Mouse (Mus musculus) brain, adult 10 weeks (tissue): ENCODE measurements around the gene Olfr1442. TPM values are rescaled to one million over a fixed set of nuclear protein-coding genes. Genes with fewer than 3 reads are reported as not detected.

Source experiments
- polyA plus RNA-seq: library from polyadenylated mRNA; stranded (reverse); fragments of 350-450 nt; fragmentation: Illumina TruSeq; extraction: RNeasy Lipid Tissue Mini Kit (QIAGEN cat#74804); gene quantifications from one replicate; pipeline ENCODE4 v1.2.3, GENCODE M21; 2015; ENCODE audit warnings: low read depth, low replicate concordance

The Olfr1442 gene
- polyA plus RNA-seq, result not detected

DNA sequence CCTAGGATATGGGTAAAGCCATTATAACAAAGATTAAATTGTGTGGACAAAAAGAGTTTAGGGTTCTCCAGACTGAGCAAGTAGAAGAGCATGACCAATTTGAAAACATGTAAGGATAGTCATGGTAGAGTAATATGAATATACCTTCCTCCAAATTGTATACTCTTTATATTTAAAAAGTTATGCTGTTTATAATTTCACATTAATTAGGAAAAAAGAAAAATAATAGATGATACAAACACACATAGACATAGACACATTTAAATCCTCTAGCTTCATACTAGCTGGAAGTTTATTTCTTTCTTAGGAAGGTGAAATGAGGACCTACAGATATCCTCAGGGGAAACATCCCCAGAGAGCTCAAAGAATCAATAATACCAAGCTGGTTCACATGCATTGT, at the start of gene Olfr1442:
Gene Olfr1442 (plus strand): TSS at position 301 of the 400 bp plus-strand sequence.

DNA sequence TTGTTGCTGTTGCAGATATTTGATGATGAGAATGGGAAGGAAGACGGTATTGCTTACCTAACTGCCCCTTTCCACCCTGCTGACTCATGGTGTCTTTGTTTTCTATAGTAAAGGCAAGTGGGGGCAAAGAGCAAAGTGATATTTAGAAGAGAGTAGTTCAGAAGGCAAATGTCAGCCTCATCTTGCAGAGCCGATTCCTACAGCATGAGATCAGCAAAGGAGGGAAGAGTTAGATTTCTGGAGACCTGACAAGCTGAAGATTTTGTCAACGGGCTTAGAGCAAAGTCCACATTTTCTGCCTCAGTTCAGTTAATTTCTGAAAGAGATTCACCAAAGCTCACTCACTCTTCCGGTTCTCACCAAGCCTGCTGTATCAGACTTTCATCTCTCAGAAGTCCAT, 37.1 kb upstream of the Olfr1442 start, which contains the start of gene Glyat:
Gene Glyat (plus strand): TSS at position 133 of the 400 bp plus-strand sequence.

DNA sequence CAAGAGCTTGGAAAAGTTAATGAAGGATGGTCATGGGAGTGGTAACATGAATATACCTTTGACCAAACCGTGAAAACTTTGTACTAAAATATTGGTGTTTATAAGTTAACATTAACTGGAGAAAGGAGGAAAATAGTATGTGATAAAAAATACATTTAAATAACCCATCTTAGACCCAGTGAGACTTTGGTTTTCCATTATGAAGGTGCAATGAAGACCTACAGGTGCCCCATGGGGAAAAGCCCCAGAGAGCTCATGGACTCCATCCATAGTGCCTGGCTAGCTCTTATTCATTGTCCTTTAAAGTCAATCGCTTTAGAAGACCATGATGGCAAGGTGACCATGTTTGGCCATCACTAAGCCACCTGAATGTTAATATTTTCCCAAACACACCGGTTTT, 7.6 kb downstream of the Olfr1442 start, which contains the start of gene Olfr1443:
Gene Olfr1443 (plus strand): TSS at position 301 of the 400 bp plus-strand sequence.

DNA sequence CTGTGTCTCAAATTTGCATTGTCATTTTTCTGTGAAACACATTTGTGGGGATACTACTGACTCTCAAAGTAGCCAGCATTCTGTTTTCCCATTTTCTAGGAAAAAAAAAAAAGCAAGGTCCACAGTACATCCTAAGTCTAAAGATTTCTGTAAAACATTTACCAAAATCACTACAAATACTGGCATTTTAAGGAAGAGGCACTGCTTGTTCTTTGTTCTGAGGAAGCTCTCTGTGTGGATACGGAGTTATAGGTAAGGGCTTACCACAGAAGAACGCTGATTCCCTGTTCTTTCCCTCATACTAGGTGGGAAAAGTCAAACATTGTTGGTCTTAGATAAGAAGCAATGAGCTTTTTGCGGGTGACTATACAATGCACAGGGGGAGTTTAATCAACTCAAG, 25.4 kb downstream of the Olfr1442 start, which contains the start of gene Keg1:
Gene Keg1 (plus strand): TSS at position 197 of the 400 bp plus-strand sequence.

Other genes starting within 250 kb of the Olfr1442 start
- not detected for gene Pfpl, start 242.5 kb upstream of the Olfr1442 start, polyA plus RNA-seq
- gene Mpeg1, start 209.7 kb upstream of the Olfr1442 start, polyA plus RNA-seq, result 18.2 TPM
- 21.8 TPM for gene Dtx4, start 169.0 kb upstream of the Olfr1442 start, polyA plus RNA-seq
- gene Fam111a, start 124.7 kb upstream of the Olfr1442 start, polyA plus RNA-seq, result 2.2 TPM
- gene Gm4952, start 70.5 kb upstream of the Olfr1442 start, polyA plus RNA-seq, result not detected
- not detected for gene Glyat, start 37.1 kb upstream of the Olfr1442 start, polyA plus RNA-seq
- gene Olfr1443, start 7.7 kb downstream of the Olfr1442 start, polyA plus RNA-seq, result not detected
- gene Keg1, start 25.3 kb downstream of the Olfr1442 start, polyA plus RNA-seq, result not detected
- gene Cntf, start 95.2 kb downstream of the Olfr1442 start, polyA plus RNA-seq, result 1.7 TPM
- 72.9 TPM for gene Zfp91, start 125.7 kb downstream of the Olfr1442 start, polyA plus RNA-seq
- gene Lpxn, start 125.8 kb downstream of the Olfr1442 start, polyA plus RNA-seq, result 2.2 TPM
- not detected for gene Gm5244, start 176.2 kb downstream of the Olfr1442 start, polyA plus RNA-seq
- gene Olfr1444, start 186.8 kb downstream of the Olfr1442 start, polyA plus RNA-seq, result not detected
- gene Olfr1445, start 213.4 kb downstream of the Olfr1442 start, polyA plus RNA-seq, result not detected
- not detected for gene Olfr1446, start 223.1 kb downstream of the Olfr1442 start, polyA plus RNA-seq
- not detected for gene Olfr1447, start 233.3 kb downstream of the Olfr1442 start, polyA plus RNA-seq